Mouse (Mus musculus) embryo, embryonic 10.5 days (tissue): ENCODE measurements around the gene Ankrd36.
"Not testable (repeated sequence)": the region's sequence is repeated elsewhere in the genome, so short reads cannot be mapped to it uniquely, and the experiment has no call there.

Experiments
- DNase-seq: peaks from one replicate; pipeline ENCODE4 v3.0.0-alpha.2; 2015; ENCODE audit warnings: low spot score

Gene Ankrd36

GRCm38 (mm10) chr11:5546693-5547092, 22.8 kb upstream of the Ankrd36 start:
- DNase-seq = no peak

DNA sequence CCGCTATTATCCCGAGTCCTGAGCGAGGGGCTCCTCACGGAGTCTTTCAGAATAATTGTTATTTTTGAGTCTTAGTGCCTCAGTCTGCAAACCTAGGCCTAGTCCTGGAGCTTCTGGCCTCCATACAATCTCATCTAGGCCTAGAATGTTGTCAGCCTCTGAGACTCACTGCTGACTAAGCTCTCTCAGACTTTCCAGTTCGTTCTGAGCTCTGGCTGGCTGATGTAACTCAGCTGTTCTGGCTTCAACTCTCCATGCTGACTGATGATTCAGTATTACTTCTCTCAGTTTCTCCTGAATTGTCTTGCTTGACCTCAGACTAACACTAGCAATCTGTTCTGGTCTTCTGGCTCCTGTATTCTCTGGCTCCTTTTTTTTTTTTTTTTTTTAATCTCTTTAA, 18.1 kb upstream of the Ankrd36 start:
- no peak for DNase-seq

- DNase-seq = no peak
Observed at GRCm38 (mm10) chr11:5551931-5552330, 17.6 kb upstream of the Ankrd36 start.

DNA sequence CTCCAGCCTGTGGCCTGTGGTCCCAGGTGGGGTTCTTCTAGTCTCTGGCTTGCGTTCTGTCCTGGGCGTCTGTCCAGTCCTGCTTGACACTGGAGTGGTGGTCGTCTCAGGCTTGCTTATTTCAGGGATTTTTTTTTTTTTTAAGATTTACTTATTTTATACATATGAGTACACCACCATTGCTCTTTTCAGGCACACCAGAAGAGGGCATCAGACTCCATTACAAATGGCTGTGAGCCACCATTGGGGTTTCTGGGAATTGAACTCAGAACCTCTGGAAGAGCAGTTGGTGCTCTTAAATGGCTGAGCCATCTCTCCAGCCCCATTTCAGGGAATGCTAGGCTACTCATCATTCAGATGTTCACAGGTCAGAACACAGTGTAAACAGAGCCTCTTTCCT, 9.2 kb upstream of the Ankrd36 start:
- no peak for DNase-seq

- peak; percentile 40 for DNase-seq
Observed at GRCm38 (mm10) chr11:5562625-5563268, 6.7 kb upstream of the Ankrd36 start.

- DNase-seq = no peak
Observed at GRCm38 (mm10) chr11:5563898-5564297, 5.6 kb upstream of the Ankrd36 start.

DNA sequence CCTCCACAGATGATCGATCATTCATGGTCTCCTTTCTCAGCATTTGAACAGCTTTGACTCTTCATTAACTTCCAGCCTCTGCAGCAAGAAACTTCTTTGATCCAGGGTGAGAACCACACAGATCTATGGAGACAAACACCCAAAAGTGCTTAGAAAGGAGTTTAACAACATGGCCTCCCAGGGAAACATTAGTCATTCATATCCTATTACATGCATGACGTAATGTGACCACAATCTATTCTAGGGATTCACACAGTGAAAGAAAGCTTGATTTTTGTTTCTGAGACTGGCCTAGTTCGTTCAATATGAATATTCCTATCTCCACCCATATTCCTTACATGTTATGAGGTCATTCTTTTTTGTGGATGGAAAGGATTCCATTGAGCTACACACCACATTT, 3.9 kb upstream of the Ankrd36 start:
- no peak for DNase-seq

DNA sequence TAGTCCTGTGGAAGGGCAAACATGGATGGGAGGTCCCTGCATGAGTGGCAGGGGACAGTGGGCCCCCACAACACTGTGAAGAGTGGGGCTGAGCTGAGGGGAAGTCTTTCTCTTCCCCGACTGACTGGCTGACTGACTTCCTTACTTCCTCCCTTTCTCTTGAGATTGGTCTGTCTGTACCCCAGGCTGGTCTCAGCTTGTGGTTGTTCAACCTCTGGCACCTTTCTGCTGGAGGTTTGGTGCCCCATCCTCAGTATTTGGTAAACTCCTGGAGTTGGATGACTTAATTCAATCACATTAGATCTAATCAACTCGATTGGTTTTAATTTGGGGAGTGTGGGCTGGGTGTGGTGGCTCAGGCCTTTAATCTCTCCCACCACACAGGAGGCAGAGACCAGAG, 3.0 kb upstream of the Ankrd36 start:
- DNase-seq = no peak

DNA sequence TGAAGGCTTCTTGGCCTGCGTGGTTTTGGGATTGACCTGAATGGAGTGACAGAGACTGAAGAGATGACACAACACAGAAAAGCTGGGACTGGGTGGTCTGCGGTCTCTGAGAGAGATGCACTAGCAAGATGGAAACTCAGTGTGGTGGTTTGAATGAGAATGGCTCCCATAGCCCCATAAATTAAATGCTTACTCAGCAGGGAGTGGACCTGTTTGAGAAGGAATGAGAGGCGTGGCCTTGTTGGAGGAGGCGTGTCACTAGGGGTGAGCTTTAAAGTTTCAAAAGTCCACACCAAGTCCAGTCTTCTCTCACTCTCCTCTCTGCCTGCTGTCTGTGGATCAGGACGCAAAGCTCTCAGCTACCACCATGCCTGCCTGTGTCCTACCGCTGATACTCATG, 1.8 kb upstream of the Ankrd36 start:
- no peak for DNase-seq

- DNase-seq = no peak
Observed at GRCm38 (mm10) chr11:5568082-5568481, 1.4 kb upstream of the Ankrd36 start.

DNA sequence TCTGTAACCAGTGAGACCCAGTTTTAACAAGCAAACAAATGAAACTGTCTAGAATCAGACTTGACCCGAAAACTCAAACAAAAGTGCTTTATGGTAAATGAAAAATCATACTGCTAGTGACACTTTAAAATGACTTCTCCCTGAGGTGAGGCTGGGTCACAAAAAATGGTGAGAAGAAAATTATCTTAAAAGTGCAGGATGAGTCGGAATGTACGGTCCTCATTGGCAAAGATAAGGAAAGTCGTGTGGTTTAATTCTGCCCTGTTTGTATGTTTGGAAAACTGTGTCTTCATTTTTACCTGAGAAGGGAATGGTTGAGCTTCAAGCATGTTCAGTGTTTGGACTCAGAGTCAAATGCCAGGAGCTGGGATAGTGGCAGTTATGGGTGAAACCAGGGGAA, 2.4 kb downstream of the Ankrd36 start:
- no peak for DNase-seq

- no peak for DNase-seq
Observed at GRCm38 (mm10) chr11:5573821-5574220, 4.3 kb downstream of the Ankrd36 start.

GRCm38 (mm10) chr11:5575046-5575445, 5.6 kb downstream of the Ankrd36 start:
- DNase-seq = no peak

GRCm38 (mm10) chr11:5592336-5592735, 22.9 kb downstream of the Ankrd36 start:
- DNase-seq = no peak

DNA sequence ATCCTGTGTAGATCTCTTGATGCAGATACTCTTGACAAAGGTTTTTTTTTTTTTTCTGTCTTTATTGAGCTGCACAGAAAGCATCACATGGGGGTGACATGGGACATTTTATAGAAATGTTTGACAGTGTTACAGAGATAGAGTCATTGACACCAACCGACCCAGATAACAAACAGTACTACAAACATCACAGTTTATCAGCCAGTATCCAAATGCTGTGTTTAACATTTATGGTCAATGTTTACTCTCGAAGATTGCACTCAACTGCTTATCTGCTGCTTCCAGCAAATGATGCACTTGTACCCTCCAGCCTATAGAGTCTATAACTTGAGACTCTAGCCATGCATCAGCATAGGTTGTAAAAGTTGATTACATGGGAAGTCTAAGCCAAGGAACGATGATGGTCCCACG, 25.9 kb downstream of the Ankrd36 start:
- DNase-seq = no peak

DNA sequence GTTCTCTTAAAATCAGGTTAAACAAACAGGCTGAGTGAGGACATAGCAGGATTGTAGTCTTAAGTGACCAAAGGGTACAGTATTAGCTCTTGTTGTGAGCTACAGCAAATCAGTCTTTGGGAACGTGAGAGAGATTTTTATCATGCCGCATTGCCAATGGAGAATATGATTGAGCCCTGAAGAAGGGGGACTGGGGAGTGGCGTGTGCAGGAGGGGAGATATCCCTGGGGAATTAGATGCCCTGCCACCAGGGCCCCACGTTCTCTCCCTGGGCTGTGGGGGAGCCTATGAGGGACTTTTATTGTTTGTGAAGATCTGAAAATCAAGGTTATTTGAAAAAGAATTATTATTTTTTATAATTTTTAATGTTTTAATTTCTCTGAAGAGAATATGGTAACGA, 26.3 kb downstream of the Ankrd36 start:
- DNase-seq = no peak

DNA sequence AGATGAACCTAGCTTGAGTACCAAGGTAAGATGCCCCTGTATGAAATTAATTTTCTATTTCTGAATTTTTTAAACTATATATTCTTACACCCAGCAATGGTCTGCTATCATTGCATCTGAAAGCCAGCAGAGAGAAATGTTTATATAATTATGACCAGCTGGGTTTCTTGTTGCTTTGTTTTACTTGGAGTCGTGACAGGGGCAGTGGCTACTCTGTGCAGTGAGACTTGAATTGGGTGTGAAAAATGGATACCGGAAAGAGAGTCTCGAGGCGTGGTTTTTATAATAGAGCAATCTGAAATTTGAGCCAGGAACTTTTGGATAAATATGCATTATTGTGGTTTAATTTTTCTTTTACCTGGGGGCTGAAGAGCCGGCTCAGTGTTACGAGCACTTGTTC, 27.3 kb downstream of the Ankrd36 start:
- no peak for DNase-seq

DNA sequence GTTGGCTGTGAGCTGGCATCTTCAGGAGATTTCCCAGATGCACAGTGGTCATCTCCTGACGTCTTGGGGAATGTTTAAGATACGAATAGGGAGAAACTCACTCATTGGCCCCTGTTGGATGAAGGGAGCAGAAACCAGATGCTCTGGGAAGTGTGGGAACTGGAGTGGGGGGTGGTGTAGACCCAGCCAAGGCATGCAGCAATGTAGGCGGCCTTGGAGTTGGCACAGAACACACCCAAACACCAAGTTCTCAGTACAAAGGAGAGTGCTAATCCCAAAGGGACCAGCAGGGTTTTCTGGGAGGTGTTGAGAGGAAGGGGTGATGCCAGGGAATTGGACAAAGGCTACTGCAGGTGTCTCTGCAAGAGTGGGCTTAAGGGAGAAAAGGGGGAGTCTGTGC, 35.9 kb downstream of the Ankrd36 start:
- no peak for DNase-seq

- not testable (repeated sequence) for DNase-seq
Observed at GRCm38 (mm10) chr11:5611918-5612317, 42.4 kb downstream of the Ankrd36 start.

GRCm38 (mm10) chr11:5614453-5614852, 45.0 kb downstream of the Ankrd36 start:
- no peak for DNase-seq

DNA sequence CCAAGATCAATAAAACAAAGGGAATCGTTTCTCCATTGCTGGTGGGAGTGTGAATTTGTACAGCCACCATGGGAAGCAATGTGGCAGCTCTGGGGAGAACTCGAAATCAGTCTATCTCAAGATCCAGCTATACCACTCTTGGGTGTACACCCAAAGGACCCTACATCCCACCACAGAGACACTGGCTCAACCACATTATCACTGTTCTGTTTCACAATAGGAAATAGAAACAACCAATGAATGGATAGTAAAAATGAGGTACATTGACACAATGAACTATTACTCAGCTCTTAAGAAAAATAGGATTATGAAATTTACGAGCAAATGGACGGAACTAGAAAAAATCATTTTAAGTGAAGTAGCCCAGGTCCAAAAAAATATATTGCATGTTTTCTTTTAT, 55.6 kb downstream of the Ankrd36 start:
- no peak for DNase-seq

DNA sequence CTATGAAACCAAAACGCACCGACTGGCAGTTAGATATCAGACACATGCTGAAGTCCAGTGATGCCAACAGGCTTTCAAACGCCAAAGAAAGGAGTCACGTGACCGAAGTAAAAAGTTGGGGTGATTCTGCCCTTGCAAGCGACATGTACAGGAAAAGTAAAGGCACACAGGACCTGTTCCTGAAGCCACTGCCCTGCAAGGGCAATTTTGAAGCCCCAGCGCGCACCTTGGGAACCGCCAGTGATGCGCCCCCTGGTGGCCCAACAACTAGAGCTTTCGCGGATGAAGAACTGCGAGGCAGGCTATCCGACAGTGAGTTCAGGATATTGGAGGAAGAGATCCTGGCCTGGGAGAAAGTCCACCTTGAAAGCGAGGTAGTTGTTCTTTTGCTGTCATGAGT, 59.5 kb downstream of the Ankrd36 start:
- peak; percentile 85 for DNase-seq

DNA sequence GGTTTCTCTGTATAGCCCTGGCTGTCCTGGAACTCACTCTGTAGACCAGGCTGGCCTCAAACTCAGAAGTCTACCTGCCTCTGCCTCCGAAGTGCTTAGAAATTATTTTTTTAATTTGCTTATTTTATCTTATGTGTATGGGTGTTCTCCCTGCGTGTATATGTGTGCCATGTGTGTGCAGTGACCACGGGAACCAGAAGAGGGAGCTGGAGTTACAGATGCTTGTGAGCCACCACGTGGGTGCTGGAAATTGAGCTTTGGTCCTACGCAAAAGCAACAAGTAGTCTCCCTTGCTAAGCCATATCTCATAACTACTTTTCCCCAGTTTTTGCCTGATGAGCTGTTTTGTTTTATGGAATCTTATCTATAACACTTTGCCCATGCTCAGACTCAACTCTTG, 73.6 kb downstream of the Ankrd36 start:
- no peak for DNase-seq

DNA sequence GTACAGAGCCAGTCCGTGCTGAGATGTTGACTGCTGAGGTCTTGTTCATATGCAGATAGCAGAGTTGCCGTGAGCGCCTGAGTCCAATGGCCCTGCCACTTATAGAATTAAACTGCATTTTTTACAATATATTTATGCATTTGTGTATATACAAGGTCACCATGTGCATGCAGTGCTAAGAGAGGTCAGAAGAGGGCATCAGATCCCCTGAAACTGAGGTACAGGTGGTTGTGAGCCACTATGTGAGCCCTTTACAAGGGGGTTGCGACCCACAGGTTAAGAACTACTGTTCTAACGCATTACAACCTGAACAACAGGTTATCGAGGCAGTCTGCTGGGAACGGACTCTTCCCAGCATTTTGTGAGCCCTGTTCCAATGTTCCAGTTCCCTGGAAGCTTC, 80.8 kb downstream of the Ankrd36 start:
- peak; percentile 30 for DNase-seq

DNA sequence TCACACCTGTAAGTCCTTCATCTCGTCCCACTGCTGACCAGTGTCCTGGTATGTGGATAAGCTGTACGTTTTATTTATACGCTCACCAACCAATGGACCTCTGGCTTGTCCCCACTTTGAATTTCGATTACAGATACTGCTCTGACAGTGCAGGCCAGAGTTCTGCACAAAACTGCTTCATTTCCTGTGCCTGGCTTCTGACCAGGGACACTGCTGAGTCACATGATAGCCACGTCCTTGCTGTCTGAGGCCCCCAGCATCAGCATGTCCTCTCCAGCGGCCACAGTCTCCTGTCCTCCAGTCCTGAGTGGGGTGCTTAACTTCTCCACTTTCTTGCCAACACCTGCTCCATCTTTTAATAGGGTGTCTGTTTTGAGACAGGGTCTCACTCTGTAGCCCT, 113.1 kb downstream of the Ankrd36 start:
- DNase-seq = no peak
